Mouse (Mus musculus) MEL (cell line): ENCODE data around the gene Ugt2b35. TPM values are rescaled to one million over a fixed set of nuclear protein-coding genes. Genes with fewer than 3 reads are reported as not detected.

ENCODE experiments used
- DNase-seq: peaks from one replicate; pipeline ENCODE4 v3.0.0; 2011; ENCODE audit warnings: low read depth, low spot score
- H3K27ac ChIP-seq: 2 replicates; pipeline ENCODE4 v1.5.1; 2012; ENCODE audit warnings: low read depth, mild to moderate bottlenecking, control low read depth, low read length, moderate library complexity; ENCODE audit not compliant: control insufficient read depth
- H3K27me3 ChIP-seq, 2 experiments: fragments of 150-350 bp in 1 of 2; sonication (generic) in 1 of 2; 2 replicates each; pipeline ENCODE4 v1.6.1; 2012; ENCODE audit warnings: low read length in 2 of 2, mild to moderate bottlenecking in 2 of 2, improper control_type of control experiment in 1 of 2, moderate library complexity in 1 of 2; ENCODE audit not compliant: insufficient read depth in 2 of 2, control insufficient read depth in 1 of 2
- H3K36me3 ChIP-seq, 2 experiments: 2 replicates each; pipeline ENCODE4 v1.6.1; 2012 to 2014; ENCODE audit warnings: low read length in 2 of 2, improper control_type of control experiment in 1 of 2, inconsistent platforms in 1 of 2, mild to moderate bottlenecking in 1 of 2; ENCODE audit not compliant: insufficient read depth in 2 of 2, control insufficient read depth in 1 of 2
- H3K4me1 ChIP-seq, 2 experiments: fragments of 150-350 bp in 1 of 2; sonication (generic) in 1 of 2; 2 replicates each; pipeline ENCODE4 v1.6.1; 2012; ENCODE audit warnings: low read length in 2 of 2, improper control_type of control experiment in 1 of 2, mild to moderate bottlenecking in 1 of 2; ENCODE audit not compliant: insufficient read depth in 2 of 2, control insufficient read depth in 1 of 2
- H3K4me3 ChIP-seq, 2 experiments: fragments of 150-350 bp in 1 of 2; sonication (generic) in 1 of 2; 2 replicates each; pipeline ENCODE4 v1.5.1; 2012; ENCODE audit warnings: low read depth in 2 of 2, low read length in 2 of 2, mild to moderate bottlenecking in 2 of 2, moderate library complexity in 2 of 2, control low read depth in 1 of 2, improper control_type of control experiment in 1 of 2; ENCODE audit not compliant: control insufficient read depth in 1 of 2, insufficient read depth in 1 of 2
- H3K79me2 ChIP-seq: 2 replicates; pipeline ENCODE4 v1.6.1; 2012; ENCODE audit warnings: mild to moderate bottlenecking, low read length, moderate library complexity; ENCODE audit not compliant: control insufficient read depth, poor library complexity, insufficient read depth
- H3K9ac ChIP-seq: 2 replicates; pipeline ENCODE4 v1.6.1; 2012; ENCODE audit warnings: low read depth, mild to moderate bottlenecking, control low read depth, low read length, moderate library complexity; ENCODE audit not compliant: control insufficient read depth, poor library complexity, severe bottlenecking
- H3K9me3 ChIP-seq: fragments of 150-350 bp; sonication (generic); replicated peaks from 2 replicates; pipeline ENCODE4 v1.6.1; 2012; ENCODE audit warnings: mild to moderate bottlenecking, low read length, improper control_type of control experiment, moderate library complexity; ENCODE audit not compliant: insufficient read depth
- CTCF ChIP-seq, 3 experiments: IDR thresholded peaks in 2 of 3; conservative IDR thresholded peaks in 1 of 3; 2 replicates each; pipeline ENCODE4 v1.5.1; 2011 to 2012; ENCODE audit warnings: low read length in 3 of 3, low read depth in 2 of 3, mild to moderate bottlenecking in 2 of 3, improper control_type of control experiment in 1 of 3, inconsistent platforms in 1 of 3, mixed read lengths in 1 of 3, moderate library complexity in 1 of 3; ENCODE audit not compliant: control insufficient read depth in 1 of 3, insufficient read depth in 1 of 3, poor library complexity in 1 of 3, severe bottlenecking in 1 of 3
- GABPA ChIP-seq: IDR thresholded peaks from 2 replicates; pipeline ENCODE4 v1.6.1; 2012; ENCODE audit warnings: low read depth, mild to moderate bottlenecking, inconsistent platforms, low read length, improper control_type of control experiment, moderate library complexity
- KAT2A ChIP-seq: conservative IDR thresholded peaks from 2 replicates; pipeline ENCODE4 v1.6.1; 2012; ENCODE audit warnings: low read depth, low read length, improper control_type of control experiment, inconsistent platforms
- NELFE ChIP-seq: IDR thresholded peaks from 2 replicates; pipeline ENCODE4 v1.6.1; 2011; ENCODE audit warnings: low read depth, low read length, improper control_type of control experiment
- UBTF ChIP-seq: IDR thresholded peaks from 2 replicates; pipeline ENCODE4 v1.6.1; 2012; ENCODE audit warnings: low read depth, mild to moderate bottlenecking, inconsistent platforms, low read length, improper control_type of control experiment, moderate library complexity, borderline replicate concordance; ENCODE audit not compliant: insufficient read depth
- ZKSCAN1 ChIP-seq: IDR thresholded peaks from 2 replicates; pipeline ENCODE4 v1.6.1; 2012; ENCODE audit warnings: low read depth, mild to moderate bottlenecking, inconsistent platforms, low read length, improper control_type of control experiment, moderate library complexity
- polyA plus RNA-seq, 2 experiments: library from polyadenylated mRNA; stranded (reverse) in 1 of 2; unstranded in 1 of 2; fragments of >175 nt in 1 of 2; fragments of >200 nt in 1 of 2; gene quantifications; 2 replicates each; pipeline versions ENCODE4 v1.2.1 to v1.2.4; 2012; ENCODE audit warnings: low replicate concordance in 2 of 2, low read depth in 1 of 2; ENCODE audit not compliant: insufficient read length in 2 of 2, insufficient read depth in 1 of 2, missing spikeins in 1 of 2
- total RNA-seq: library from RNA; depleted of rRNA; stranded (reverse); fragments of 300-350 nt; gene quantifications from 2 replicates; pipeline ENCODE4 v1.2.3, GENCODE M21; 2012; rRNA removed

The Ugt2b35 gene
- total and polyA plus RNA-seq, 3 experiments: not detected

DNA sequence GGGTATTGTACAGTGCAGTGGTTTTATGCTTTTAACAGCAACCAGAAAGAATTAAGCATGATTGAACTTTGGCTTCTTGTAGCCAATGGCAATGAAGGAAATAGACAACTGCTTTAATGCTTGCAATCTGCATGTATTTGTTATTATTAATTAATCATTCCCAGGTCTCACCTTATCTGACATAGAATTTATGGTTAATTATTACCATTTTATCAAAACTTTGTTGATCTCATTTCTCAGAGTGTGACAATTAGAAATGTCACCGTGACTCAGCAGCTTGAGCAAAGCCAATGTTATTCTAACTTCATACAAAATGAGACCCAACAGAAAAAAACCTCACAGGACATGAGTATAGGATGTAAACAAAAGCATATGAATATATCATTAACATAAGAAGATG, 30.0 kb downstream of the Ugt2b35 start:
- TF ChIP-seq NELFE: no peak
- no peak for TF ChIP-seq UBTF
- no peak for TF ChIP-seq ZKSCAN1
- TF ChIP-seq KAT2A: no peak
- TF ChIP-seq GABPA: no peak
- TF ChIP-seq CTCF (IDR thresholded peaks at IDR 0.05 in 2 of 3, conservative IDR thresholded peaks at IDR 0.05 in 1 of 3; ENCODE audit: control insufficient read depth in 1 of 3, insufficient read depth in 1 of 3, low read depth in 2 of 3, low read length in 3 of 3, poor library complexity in 1 of 3, severe bottlenecking in 1 of 3): no peak
- Histone ChIP-seq H3K9me3 (no peaks in the 10 kb centered on the region), H3K4me3 (no peak overlapping the region), H3K9ac (no peak overlapping the region), H3K79me2 (no peaks in the 10 kb centered on the region), H3K36me3 (no peaks in the 10 kb centered on the region), H3K27me3 (no peaks in the 10 kb centered on the region), H3K27ac (no peak overlapping the region), H3K4me1 (no peaks in the 10 kb centered on the region)
- no peak for DNase-seq

Other genes starting within 250 kb of the Ugt2b35 start
- gene Ythdc1, start 196.6 kb upstream of the Ugt2b35 start, total RNA-seq: 47.6 and 54.6 TPM in 2 replicates
- gene Ythdc1, start 196.6 kb upstream of the Ugt2b35 start, polyA plus RNA-seq: 10 to 100 TPM; 60.8 to 67.2 TPM
- gene Ugt2b34, start 93.9 kb upstream of the Ugt2b35 start, total RNA-seq: not detected in 2 replicates
- not detected for gene Ugt2b34, start 93.9 kb upstream of the Ugt2b35 start, polyA plus RNA-seq
- gene Ugt2b1, start 74.3 kb upstream of the Ugt2b35 start, total RNA-seq: not detected in 2 replicates
- gene Ugt2b1, start 74.3 kb upstream of the Ugt2b35 start, polyA plus RNA-seq: not detected
- not detected in 2 replicates for gene Ugt2b36, start 91.7 kb downstream of the Ugt2b35 start, total RNA-seq
- not detected for gene Ugt2b36, start 91.7 kb downstream of the Ugt2b35 start, polyA plus RNA-seq
- gene Ugt2b5, start 139.5 kb downstream of the Ugt2b35 start, total RNA-seq: not detected in 2 replicates
- gene Ugt2b5, start 139.5 kb downstream of the Ugt2b35 start, polyA plus RNA-seq: not detected